Mouse (Mus musculus) activated CD4-positive, CD25-positive, alpha-beta regulatory T cell (primary cell): ENCODE results near the gene Olfr711. TPM values are rescaled to one million over a fixed set of nuclear protein-coding genes. Genes with fewer than 3 reads are reported as not detected.

Experiments
- polyA plus RNA-seq, 2 experiments: library from polyadenylated mRNA; unstranded; fragments of 100-300 nt; shearing (Covaris generic); gene quantifications; one replicate each; pipeline ENCODE4 v1.2.1; 2017

Gene Olfr711
- under 1 TPM in 1 of 2 experiments, not detected in 1; 0.15 TPM for polyA plus RNA-seq

GRCm38 (mm10) chr7:106975353-106975752 lies at the start of gene Olfr711:
Gene Olfr711, minus strand, starts transcription at chr7:106975453.

GRCm38 (mm10) chr7:107005972-107006371 lies 30.7 kb upstream of the Olfr711 start, which contains the start of gene Olfr2:
Gene Olfr2, minus strand, starts transcription at chr7:107006072.

DNA sequence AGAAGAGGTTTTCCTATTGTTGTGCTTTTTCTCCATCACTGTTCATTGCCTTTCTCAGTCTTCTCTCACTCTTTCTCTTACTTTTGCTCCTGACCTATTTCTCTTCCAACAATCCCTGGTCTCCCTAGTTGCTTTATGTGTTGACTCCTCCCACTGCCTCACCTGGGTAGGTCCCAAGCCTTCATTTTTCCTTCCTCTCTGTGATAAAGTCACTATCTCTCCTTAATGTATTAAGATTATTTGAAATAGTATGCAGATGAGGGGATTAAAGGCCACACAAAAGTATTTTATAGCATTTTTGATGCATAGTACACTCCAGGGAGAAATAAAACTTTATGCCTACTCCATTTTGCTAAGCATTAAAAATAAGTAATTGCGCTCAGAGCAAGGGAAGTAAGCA lies 11.4 kb downstream of the Olfr711 start, which contains the start of gene Olfr6:
Gene Olfr6, minus strand, starts transcription at position 101 of the 400 bp plus-strand sequence.

DNA sequence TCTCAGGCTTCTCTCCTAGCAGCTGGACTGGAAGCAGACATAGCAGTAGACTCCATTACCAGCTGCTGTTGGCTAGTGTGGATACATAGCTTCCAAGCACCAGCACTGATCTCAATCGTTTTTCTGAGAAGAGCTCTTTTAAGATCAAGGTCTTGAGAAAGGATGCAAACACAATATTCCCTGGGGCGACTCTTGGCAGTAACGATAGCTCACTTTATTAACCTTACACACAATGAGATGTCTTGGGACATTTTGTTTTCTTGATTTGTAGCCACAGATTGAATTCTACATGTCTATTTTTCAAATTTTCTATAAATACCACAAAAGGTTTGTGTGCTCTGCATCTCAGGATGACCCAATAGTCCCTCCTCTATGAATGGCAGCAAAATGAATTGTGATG lies 27.0 kb downstream of the Olfr711 start, which contains the start of gene Olfr710:
Gene Olfr710, minus strand, starts transcription at position 101 of the 400 bp plus-strand sequence.

GRCm38 (mm10) chr7:106932119-106932518 lies 43.1 kb downstream of the Olfr711 start, which contains the start of gene Olfr709-ps1:
Gene Olfr709-ps1, minus strand, starts transcription at chr7:106932219.

Other genes starting within 250 kb of the Olfr711 start
- not detected for gene Olfr697, start 233.0 kb downstream of the Olfr711 start, polyA plus RNA-seq
- gene Olfr698, start 220.1 kb downstream of the Olfr711 start, polyA plus RNA-seq: not detected
- gene Olfr699, start 182.3 kb downstream of the Olfr711 start, polyA plus RNA-seq: under 1 TPM; 0.05 to 0.18 TPM
- gene Olfr700, start 166.6 kb downstream of the Olfr711 start, polyA plus RNA-seq: not detected
- gene Olfr701, start 161.3 kb downstream of the Olfr711 start, polyA plus RNA-seq: not detected
- not detected for gene Olfr702, start 141.6 kb downstream of the Olfr711 start, polyA plus RNA-seq
- not detected for gene Olfr703, start 132.1 kb downstream of the Olfr711 start, polyA plus RNA-seq
- gene Olfr704, start 112.3 kb downstream of the Olfr711 start, polyA plus RNA-seq: under 1 TPM in 1 of 2 experiments, not detected in 1; 0.09 TPM
- under 1 TPM in 1 of 2 experiments, not detected in 1; 0.41 TPM for gene Olfr705, start 98.6 kb downstream of the Olfr711 start, polyA plus RNA-seq
- gene Olfr706, start 87.3 kb downstream of the Olfr711 start, polyA plus RNA-seq: not detected
- not detected for gene Olfr707, start 74.2 kb downstream of the Olfr711 start, polyA plus RNA-seq
- gene Olfr1532-ps1, start 67.5 kb downstream of the Olfr711 start, polyA plus RNA-seq: under 1 TPM in 1 of 2 experiments, not detected in 1; 0.28 TPM
- under 1 TPM in 1 of 2 experiments, not detected in 1; 0.42 TPM for gene Olfr709-ps1, start 43.2 kb downstream of the Olfr711 start, polyA plus RNA-seq
- not detected for gene Olfr710, start 27.1 kb downstream of the Olfr711 start, polyA plus RNA-seq
- under 1 TPM in 1 of 2 experiments, not detected in 1; 0.18 TPM for gene Olfr6, start 11.5 kb downstream of the Olfr711 start, polyA plus RNA-seq
- gene Olfr2, start 30.6 kb upstream of the Olfr711 start, polyA plus RNA-seq: not detected
- gene Olfr713, start 55.7 kb upstream of the Olfr711 start, polyA plus RNA-seq: not detected
- gene Olfr714, start 95.5 kb upstream of the Olfr711 start, polyA plus RNA-seq: not detected
- under 1 TPM; 0.14 to 0.17 TPM for gene Olfr17, start 117.8 kb upstream of the Olfr711 start, polyA plus RNA-seq
- not detected for gene Olfr715b, start 134.9 kb upstream of the Olfr711 start, polyA plus RNA-seq
- under 1 TPM in 1 of 2 experiments, not detected in 1; 0.05 TPM for gene Olfr715, start 155.6 kb upstream of the Olfr711 start, polyA plus RNA-seq
- gene Olfr716, start 162.9 kb upstream of the Olfr711 start, polyA plus RNA-seq: under 1 TPM in 1 of 2 experiments, not detected in 1; 0.98 TPM
- gene Nlrp14, start 191.5 kb upstream of the Olfr711 start, polyA plus RNA-seq: not detected
- gene Rbmxl2, start 234.0 kb upstream of the Olfr711 start, polyA plus RNA-seq: not detected